Mouse (Mus musculus) WW6 (cell line): Measurements from ENCODE around the gene Cbl.
"Not testable (repeated sequence)": the region's sequence is repeated elsewhere in the genome, so short reads cannot be mapped to it uniquely, and the experiment has no call there.

Source experiments
- DNase-seq: peaks from one replicate; pipeline ENCODE4 v3.0.0-alpha.2; 2013; ENCODE audit warnings: low read depth, low spot score

Gene Cbl

DNA sequence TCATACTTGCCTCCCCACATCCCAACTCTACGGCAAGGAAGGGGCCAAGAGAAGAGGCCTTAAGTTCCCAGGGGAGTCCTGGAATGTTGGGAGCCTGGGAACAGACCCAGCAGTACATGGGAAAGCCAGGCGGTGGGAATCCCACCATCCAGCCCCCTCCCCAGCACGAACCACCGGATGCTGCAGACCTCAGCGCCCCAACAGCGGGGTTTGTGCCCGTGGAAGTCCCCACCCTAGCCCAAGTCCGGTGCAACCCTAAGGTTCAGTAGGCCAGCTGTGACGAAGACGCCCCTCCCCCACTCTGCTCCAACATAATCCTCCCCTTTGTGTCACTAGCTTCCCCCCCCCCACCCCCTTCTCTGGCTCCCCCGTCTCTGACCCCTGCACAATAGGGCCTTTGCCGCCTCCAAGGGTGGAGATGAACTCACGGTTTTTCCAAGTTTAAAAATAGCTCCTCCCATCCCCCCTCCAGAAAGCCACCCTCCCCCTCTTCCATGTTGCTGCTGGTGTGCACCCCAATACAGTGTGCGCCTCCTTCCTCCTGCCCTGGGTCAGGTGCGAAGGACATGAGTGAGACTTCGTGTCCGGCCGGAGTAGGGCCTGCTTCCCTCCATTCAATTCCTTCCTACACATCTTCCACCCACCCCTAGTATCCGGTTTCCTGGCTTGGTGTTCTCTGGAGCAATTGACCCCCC is 103.1 kb downstream of the Cbl start:
- no peak for DNase-seq

DNA sequence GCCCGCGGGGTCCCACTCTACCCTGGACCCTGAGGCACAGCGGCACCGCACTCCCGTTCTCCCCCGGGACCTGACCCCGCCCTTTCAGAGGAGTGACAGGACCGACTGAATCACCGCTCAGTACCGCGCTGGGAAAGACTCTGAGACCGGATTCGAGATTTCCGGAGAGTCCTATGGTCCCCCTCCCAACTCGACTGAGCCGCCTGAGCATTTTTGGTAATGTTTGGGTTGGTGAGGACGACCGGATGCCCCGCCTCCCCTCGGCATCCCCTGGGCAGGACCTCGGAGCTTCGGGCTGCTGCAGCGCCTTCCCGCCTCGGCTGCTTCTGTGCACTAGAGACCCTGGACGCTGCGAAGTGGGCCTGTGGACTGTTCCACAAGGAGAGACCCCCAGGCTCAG is 103.8 kb downstream of the Cbl start:
- no peak for DNase-seq

DNA sequence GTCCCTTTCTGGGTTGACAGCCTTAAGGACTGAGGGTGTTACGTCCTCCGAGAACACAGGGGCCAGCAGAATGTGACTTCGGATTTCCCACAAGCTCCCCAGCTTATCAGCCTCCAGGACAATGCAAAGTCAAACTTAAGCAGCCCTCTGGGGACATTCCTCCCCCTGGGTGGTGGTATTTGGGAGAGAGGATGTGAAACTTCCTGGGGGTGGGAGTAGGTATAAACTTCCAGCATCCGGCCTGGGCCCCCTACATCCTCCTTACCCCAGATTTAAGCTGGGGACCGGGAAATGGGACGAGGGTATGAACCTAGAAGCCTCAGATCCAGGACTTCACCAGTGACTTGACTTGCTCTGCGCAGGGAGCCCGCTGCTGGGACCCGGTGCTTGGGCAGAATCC is 104.2 kb downstream of the Cbl start:
- DNase-seq, result no peak

DNA sequence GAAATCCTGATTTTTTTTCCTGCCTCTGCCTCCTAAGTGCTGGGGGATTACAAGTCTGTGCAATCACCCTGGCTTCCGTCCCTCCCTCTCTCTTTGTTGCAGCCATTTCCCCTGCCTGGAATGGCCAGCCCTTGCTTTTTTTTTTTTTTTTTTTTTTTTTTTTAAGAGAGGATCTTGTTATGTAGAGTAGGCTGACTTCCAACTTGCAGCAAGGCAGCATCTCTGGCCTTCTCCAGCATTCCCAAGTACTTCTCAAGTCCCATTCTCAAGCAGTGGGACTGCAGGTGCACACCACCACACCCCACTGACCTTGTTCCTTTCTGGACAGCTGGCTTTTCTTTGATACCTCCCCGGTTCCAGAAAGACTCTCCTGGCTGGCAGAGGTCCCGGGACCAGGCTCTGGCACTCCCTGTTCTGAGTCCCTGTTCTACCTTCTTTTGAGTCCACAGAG is 106.5 kb downstream of the Cbl start:
- DNase-seq, result no peak

DNA sequence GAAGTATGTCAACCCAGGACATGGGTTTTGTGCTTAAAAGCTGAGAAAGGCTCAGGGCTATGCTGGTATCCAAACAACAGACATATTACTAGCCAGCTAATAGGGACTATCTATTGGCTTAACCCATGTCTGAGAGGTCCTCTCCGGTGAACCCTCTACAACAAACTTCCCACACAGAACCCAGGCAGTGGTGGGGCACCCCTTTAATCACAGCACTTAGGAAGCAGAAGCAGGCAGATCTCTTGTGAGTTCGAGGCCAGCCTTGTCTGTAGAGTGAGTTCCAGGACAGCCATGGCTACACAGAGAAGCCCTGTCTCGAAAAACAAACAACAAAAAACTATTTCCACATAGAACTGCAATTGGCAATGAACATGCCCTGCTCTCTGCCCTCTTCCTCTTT is 107.1 kb downstream of the Cbl start:
- DNase-seq, result no peak

DNA sequence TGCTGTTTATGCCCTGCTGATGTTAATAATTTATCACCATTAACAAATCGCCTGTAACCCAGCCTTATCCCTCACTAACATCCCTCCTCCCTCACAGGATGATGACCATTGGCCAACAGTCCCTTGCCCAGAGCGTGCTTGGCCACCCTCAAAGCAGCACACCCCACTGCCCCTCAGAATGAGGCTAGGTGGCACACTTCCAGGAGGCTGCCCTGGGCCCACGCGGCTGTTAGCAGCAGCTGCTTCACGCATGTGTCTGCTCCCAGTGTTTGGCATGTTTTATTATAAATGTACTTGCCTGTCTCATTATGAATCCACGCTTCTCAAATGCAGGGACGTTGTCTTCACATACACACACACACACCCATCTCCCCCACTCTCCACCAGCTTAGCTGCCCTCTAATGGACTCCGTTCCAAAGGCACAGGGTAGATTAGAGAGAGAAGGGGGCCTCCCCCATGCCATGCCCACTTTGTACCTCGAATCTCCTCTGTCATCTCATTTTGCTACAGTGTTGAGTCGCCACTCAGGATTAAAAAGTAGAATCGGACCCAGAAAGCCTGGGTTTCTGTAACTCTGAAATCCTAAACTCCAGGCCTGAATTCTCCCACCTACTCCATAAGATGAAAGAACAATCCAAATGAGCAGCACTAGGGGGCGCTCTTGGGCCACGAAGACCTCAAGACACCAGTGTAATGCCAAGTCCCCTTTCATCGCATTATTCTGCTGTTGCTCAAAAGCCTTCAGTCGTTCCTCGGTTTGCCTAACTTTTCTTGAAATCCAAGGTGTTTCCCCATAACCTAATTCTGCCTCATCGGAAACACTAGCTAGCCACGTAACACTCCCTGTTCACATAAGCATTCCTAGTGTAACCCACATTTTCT is 108.1 kb downstream of the Cbl start:
- peak; percentile 63 for DNase-seq

DNA sequence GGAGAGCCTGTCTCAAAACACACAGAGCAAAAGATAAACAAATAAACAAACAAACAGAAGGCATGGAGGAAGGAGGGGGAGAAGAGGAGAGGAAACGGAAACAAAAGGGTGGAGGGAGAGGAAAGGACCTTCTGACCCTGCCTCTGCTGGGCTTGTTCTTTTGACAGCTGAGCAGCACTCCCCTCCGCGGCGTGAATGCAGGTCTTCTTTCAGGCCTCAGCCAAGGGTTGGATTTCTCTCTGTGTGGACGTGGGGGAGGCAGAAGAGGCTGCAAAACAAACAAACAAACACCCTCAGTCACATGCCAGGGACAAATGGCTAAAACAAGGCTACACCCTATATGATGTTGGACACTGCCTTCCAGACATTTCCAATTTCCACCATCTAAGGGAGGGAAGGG is 108.8 kb downstream of the Cbl start:
- DNase-seq, result no peak

DNA sequence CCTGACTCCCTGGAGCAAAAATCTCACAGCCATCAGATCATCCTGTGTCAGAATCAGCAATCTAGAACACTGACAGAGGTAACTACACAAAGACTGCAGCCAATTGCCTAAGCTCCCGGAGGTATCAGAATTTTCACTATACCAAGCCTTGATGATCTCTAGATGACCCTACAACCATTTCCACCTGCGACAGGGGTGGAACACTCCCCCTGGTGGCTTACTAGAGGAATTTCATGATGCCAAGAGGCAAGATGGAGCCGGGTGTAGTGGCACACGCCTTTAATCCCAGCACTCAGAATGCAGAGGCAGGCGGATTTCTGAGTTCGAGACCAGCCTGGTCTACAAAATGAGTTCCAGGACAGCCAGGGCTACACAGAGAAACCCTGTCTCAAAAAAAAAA is 109.5 kb downstream of the Cbl start:
- no peak for DNase-seq

DNA sequence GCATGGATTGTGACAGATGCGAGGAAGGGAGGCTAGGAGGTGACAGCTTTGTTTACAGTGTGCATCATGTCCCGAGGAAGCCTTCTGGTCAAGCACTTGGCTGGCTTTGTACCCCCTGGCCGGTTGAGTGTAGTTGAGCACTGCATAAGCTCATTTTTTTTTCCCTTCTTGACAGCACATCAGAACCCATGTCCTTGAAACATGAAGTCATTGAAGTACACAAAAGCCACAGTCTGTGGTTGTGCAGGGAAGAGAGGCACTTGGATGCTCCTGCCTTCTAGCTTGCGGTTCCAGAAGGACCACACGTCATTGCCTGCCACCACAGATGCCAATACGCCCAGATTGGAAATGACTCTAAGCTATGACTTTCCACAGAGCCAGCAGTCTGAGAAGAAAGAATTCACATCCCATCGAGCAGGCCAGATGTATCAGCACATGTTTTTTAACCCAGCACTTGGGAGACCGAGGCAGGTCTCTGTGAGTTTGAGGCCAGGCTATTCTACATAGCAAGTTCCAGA is 113.8 kb downstream of the Cbl start:
- no peak for DNase-seq

DNA sequence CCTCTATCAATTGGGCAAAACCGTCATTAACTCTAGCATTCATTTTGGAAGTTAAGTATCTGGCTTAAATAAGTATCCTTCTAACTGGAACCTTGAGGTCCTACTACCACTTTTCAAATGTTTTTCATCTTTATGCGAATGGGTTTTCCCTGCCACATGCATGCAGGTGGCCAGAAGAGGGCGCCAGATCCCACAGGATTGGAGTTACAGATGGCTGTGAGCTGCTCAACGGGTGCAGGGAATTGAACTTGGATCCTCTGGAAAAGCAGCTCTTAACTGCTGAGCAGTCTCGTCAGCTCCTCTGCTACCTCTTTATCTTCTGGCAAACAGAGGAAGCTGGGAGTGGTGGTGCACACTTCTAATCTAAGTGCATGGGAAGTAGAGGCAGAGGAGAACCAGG is 114.8 kb downstream of the Cbl start:
- no peak for DNase-seq

DNA sequence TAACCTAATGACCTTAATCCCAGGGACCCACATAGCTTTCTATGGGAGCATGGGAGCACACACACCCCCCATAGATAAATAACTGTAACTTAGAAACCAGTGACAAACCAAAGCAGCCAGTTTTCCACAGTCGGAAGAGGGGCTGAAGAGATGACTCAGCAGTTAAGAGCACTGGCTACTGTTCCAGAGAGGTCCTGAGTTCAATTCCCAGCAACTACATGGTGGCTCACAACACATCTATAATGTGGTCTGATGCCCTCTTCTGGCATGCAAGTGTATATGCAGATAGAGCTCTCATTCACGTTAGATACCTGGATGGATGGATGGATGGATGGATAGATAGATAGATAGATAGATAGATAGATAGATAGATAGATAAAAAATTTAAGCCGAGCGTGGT is 117.7 kb downstream of the Cbl start:
- DNase-seq, result no peak

DNA sequence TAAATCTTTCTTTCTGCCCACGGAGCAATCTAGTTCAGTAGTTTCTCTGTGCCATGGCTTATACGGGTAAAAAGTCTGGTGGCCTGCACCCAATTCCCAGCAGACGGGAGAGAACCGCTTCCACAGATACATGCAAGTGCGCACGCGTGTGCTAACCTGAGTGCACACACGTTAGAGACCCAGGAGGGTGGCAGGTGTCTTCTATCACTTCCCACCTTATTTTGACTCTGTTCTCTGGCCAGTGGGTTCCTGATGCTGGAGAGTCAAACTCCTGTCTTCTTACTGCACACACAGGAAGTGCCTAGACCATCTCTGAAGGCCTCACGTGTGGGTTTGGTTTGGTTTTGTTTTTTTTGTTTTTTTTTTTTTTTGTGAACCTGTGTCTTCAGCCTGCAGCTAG is 118.2 kb downstream of the Cbl start:
- DNase-seq, result no peak

DNA sequence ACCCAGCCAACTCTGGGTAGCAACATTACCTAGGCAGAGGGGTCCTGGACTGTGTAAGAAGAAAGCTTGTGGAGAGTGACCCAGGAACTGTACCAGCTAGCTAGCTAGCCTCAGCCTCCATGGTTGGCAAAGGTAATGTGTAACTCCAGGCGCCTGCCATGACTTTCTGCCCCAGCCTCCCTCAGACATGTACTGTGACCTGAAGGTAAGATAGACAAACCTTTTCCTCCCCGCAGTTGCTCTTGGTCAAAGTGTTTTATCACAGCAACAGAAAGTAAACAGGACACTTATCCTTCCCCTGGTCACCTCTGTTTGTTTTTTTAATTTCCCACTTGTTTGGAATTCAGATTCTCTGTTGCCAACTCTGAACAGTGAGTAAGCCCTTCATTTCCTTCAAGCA is 119.4 kb downstream of the Cbl start:
- no peak for DNase-seq

DNA sequence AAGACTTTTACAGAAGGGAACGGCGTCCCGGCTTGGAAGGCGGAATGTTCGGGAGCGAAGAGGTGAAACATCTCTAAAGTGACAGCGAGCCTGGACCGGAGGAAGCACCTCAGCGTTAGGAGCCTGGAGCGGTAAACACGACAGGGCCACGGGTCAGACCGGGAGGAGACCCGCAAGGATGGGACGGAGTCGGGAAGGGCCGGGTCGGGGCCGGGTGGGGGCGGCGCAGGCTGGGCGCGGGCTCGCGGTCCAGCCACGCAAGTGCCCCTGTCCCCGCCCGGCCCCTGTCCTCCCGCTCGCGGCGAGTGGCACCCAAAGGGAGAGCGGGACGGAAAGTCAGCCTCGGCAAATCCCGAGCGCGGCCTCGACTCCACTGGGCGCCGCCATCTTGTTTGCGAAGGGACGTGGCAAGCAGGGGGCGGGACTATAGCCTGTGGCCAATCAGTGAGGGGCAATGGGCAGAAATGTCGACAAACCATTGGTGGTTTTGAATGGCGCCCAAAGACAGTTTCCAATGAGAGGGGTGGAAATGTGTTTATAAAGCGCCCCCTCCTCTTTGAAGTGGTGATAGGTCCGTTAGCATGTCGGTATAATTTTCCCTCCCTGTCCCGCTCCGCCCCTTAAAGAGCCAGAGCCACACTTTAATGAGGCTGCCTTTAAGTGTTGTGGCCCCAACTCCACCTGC is 120.6 kb downstream of the Cbl start, which contains the start of the genes Gm49380 and Rnf26:
Gene Gm49380 (minus strand): TSS at position 396 of the 685 bp plus-strand sequence.
Gene Rnf26 (minus strand): TSS at position 413 of the 685 bp plus-strand sequence.
- DNase-seq, result peak; percentile 90

DNA sequence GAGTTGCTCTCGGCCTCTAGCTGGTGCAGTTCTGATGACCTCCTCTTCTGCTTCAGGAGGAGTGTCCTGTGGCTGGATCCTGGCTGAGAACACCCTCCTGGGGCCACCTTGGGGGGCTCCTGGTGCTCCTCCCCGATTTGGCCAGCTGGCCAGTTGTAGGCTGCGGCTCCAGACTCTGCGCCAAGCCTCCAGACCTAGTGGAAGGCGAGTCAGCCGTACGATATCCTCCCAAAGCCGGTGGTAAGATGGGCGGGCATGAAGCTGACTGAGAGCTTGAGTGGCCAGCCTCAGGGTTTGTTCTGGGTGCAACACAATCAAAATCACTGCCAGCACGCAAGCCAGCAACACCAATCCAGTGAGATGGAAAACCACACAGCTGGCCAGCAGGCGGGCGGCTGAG is 121.9 kb downstream of the Cbl start:
- not testable (repeated sequence) for DNase-seq

DNA sequence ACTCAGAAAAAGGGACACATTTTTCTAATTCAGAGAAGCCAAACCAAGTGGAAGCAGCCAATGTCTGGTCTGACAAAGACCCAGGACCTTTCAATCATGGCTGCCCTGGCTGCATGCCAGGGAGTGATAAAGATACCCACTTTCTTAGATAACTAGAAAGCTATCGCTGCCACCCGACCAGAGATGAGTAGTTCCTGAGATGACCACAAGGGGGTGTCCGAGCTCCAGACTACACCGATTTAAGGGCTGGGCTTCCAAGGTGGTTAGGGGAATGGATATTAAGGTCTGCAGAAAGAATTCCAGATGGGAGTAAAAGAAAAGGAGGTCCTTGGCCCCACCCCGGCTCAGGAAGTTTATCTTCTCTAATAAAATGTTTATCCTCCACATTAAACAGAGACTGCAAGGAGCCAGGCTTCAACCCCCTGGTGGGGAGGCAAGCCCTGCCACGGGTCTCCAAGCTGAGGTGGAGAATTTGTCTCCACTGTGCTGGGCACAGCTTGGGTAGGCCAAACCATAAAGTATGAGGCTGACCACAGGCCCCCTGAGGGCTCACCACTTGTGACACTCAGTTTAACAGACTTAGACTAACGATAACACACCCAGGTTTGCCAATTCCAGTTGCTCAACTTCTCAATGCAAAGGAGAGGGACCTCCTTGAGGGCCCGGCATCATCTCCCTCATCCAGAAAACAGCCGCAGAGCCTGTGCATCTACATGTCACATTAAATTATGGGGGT is 124.3 kb downstream of the Cbl start:
- DNase-seq, result no peak

DNA sequence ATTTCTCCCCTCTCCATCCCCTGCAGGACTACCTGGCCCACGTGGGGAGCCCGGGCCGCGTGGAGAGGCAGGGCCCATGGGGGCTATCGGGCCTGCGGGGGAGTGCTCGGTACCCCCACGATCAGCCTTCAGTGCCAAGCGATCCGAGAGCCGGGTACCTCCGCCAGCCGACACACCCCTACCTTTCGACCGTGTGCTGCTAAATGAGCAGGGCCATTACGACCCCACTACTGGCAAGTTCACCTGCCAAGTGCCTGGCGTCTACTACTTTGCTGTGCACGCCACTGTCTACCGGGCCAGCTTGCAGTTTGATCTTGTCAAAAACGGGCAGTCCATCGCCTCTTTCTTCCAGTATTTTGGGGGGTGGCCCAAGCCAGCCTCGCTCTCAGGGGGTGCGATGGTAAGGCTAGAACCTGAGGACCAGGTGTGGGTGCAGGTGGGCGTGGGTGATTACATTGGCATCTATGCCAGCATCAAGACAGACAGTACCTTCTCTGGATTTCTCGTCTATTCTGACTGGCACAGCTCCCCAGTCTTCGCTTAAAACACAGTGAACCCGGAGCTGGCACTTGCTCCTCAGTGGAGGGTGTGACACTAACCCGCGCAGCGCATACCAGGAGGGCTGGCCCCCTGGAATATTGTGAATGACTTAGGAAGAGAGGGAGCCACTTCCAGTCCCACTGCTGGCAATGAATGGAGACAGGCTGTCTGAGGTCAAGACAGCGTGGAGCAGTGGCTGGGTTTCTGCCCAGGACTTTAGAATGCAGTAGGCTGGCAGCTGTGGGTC is 125.4 kb downstream of the Cbl start:
- no peak for DNase-seq

DNA sequence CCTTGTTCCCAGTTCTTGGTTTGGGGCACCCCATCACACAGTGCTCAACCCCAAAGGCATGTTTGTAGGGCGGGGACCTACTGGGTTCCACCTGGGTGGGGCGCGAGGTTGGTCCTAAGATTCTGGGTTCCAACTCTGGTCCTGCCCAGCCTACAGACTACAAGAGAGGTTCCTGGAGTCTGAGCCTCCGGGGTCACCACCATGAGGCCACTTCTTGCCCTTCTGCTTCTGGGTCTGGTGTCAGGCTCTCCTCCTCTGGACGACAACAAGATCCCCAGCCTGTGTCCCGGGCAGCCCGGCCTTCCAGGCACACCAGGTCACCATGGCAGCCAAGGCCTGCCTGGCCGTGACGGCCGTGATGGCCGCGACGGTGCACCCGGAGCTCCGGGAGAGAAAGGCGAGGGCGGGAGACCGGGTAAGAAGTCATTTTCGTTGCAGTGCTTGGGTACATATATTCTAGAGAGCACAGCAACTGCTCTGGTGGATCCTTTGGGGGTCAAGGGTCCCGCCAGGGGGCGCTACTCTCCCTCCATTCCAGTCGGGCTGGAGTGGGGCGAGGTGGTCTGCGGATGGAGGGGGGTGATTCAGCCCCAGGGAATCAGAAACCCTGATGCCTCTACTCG is 126.2 kb downstream of the Cbl start:
- DNase-seq, result no peak

DNA sequence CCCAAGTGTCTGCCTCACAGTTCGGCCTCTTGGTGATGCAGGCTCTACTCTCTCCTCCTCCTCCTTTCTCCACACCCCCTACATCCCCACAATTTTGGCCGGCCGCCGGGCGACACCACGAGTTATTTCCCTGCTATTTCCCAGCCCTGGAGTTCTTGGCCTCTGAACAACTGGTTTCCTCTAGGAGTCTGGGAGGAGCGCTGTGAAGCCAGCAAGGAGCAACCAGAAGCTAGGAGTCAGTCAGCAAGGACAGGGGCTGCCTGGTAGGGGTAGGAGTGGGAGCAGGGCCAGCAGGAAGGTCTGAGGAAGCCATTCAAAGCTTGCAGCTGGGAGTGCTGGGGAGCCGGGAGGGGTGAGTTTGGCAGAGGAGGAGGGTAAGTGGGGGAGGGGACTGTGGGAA is 126.7 kb downstream of the Cbl start, which contains the start of gene C1qtnf5:
Gene C1qtnf5 (plus strand): TSS at position 136 of the 400 bp plus-strand sequence.
- DNase-seq, result no peak

DNA sequence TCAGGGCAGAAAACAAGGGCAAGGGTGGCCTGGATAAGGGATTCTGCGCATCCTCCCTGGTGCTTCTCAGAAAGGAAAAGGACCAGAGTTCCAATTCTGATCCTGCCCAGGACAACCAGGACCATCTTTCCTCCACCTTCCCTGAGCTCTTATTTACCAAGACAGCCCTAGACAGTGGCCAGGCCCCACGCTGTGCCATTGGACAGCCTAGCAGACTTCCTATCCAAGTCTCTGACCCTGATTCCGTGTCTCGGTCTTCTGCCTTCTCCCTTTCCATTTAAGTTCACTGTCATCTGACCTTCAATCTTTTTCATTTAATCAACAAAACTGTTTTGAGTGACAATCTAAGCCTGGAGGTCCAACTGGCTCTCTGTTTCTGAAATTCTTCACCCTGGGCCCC is 127.3 kb downstream of the Cbl start:
- DNase-seq, result no peak
